Mouse (Mus musculus) heart, adult 2 months (tissue): ENCODE data around the gene Gm47996.

Experiments used
- CTCF ChIP-seq: fragments of 200-600 bp; IDR thresholded peaks from 2 replicates; pipeline ENCODE4 v1.8.1; 2022; ENCODE audit warnings: antibody characterized with exemption, mild to moderate bottlenecking, moderate library complexity
- EP300 ChIP-seq: fragments of 200-500 bp; IDR thresholded peaks from 2 replicates; pipeline ENCODE4 v1.6.1; 2011; ENCODE audit warnings: low read depth, low read length, control low read depth; ENCODE audit not compliant: insufficient read depth
- POLR2A ChIP-seq: fragments of 200-500 bp; IDR thresholded peaks from 2 replicates; pipeline ENCODE4 v1.6.1; 2011; ENCODE audit warnings: mild to moderate bottlenecking, low read depth, low read length, control low read depth; ENCODE audit not compliant: insufficient read depth

GRCm38 (mm10) chr1:151167297-151168047 lies 42.5 kb upstream of the Gm47996 start:
- TF ChIP-seq POLR2A (no peak), CTCF (no peak), EP300 (no peak)
